Mouse (Mus musculus) limb, embryonic 13.5 days (tissue): Measurements from ENCODE around the gene Snx7. TPM values are rescaled to one million over a fixed set of nuclear protein-coding genes. Genes with fewer than 3 reads are reported as not detected.

Experiments
- ATAC-seq: fragments of 200-750 bp; cut with Nextera tagmentation; 2 replicates; pipeline ENCODE4 v1.8.0; 2017; ENCODE audit warnings: low read depth, moderate number of reproducible peaks, moderate TSS enrichment; ENCODE audit not compliant: low FRiP score
- H3K27ac ChIP-seq: fragments of 300-500 bp; sonication (generic); 2 replicates; pipeline ENCODE4 v1.5.1; 2015; ENCODE audit warnings: inconsistent platforms, mild to moderate bottlenecking, moderate library complexity
- H3K27me3 ChIP-seq: fragments of 300-500 bp; sonication (generic); 2 replicates; pipeline ENCODE4 v1.6.1; 2015; ENCODE audit warnings: mild to moderate bottlenecking, inconsistent platforms
- H3K36me3 ChIP-seq: fragments of 300-500 bp; sonication (generic); 2 replicates; pipeline ENCODE4 v1.6.1; 2015; ENCODE audit warnings: inconsistent platforms, mild to moderate bottlenecking, moderate library complexity
- H3K4me1 ChIP-seq: fragments of 300-500 bp; sonication (generic); 2 replicates; pipeline ENCODE4 v1.6.1; 2015; ENCODE audit warnings: inconsistent platforms
- H3K4me2 ChIP-seq: fragments of 300-500 bp; sonication (generic); replicated peaks from 2 replicates; pipeline ENCODE4 v1.6.1; 2015; ENCODE audit warnings: inconsistent platforms, mild to moderate bottlenecking, moderate library complexity
- H3K4me3 ChIP-seq: fragments of 300-500 bp; sonication (generic); 2 replicates; pipeline ENCODE4 v1.5.1; 2015; ENCODE audit warnings: moderate library complexity, mild to moderate bottlenecking, inconsistent platforms
- H3K9ac ChIP-seq: fragments of 300-500 bp; sonication (generic); 2 replicates; pipeline ENCODE4 v1.6.1; 2015; ENCODE audit warnings: mild to moderate bottlenecking, inconsistent platforms
- H3K9me3 ChIP-seq: fragments of 300-500 bp; sonication (generic); 2 replicates; pipeline ENCODE4 v1.6.1; 2016; ENCODE audit warnings: inconsistent platforms
- WGBS: fragments of 180-500 bp; shearing (Covaris S2); methylation state at CpG from one replicate; pipeline ENCODE4 v1.1.7; 2015; 5-methylcytosine and 5-hydroxymethylcytosine counted together
- polyA plus RNA-seq: library from polyadenylated mRNA; unstranded; fragments of >200 nt; fragmentation: Nextera tagmentation; extraction: Ambion mirVana; gene quantifications from 2 replicates; pipeline ENCODE4 v1.2.1, GENCODE M21; 2015

Gene Snx7
- polyA plus RNA-seq, 1 experiment from 2014 or later: 28.7 TPM

- 70% methylated on average over 3 of the region's 3 CpGs for WGBS
- ATAC-seq: no peak
Observed at GRCm38 (mm10) chr3:117853729-117854128, 15.0 kb downstream of the Snx7 start.

DNA sequence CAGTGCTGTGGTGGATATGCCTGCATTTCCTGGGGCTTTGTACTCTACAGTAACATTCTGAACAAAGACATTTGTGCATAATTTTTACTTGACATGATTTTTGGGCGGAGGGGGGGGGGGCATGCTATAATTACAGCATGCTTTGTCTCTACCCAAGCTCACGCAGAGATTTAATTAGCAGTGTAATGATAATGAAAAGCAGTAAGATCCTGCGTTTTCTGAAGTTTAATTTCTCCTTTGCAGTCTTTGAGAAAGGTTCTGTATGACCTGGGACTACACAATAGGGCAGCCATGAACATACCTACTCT lies 16.7 kb downstream of the Snx7 start:
- 80% methylated on average over 3 of the region's 3 CpGs for WGBS
- Histone ChIP-seq H3K27ac (no peak overlapping the region), H3K4me1 (no peaks in the 10 kb centered on the region), H3K9ac (no peak overlapping the region), H3K27me3 (no peaks in the 10 kb centered on the region), H3K36me3 (no peaks in the 10 kb centered on the region), H3K9me3 (no peaks in the 10 kb centered on the region), H3K4me3 (no peak overlapping the region), H3K4me2 (no peak overlapping the region)
- ATAC-seq: no peak

More at GRCm38 (mm10) chr3:117853729-117854128, 15.0 kb downstream of the Snx7 start:
- Histone ChIP-seq H3K4me1 (no peaks in the 10 kb centered on the region), H3K27ac (no peak overlapping the region), H3K4me3 (no peak overlapping the region), H3K27me3 (no peaks in the 10 kb centered on the region), H3K4me2 (no peak overlapping the region), H3K36me3 (no peaks in the 10 kb centered on the region), H3K9ac (no peak overlapping the region), H3K9me3 (no peaks in the 10 kb centered on the region)

GRCm38 (mm10) chr3:117851278-117852053 lies 17.3 kb downstream of the Snx7 start:
- Histone ChIP-seq H3K9ac (no peak overlapping the region), H3K36me3 (no peaks in the 10 kb centered on the region), H3K9me3 (no peaks in the 10 kb centered on the region), H3K4me3 (no peak overlapping the region), H3K27me3 (no peaks in the 10 kb centered on the region), H3K4me1 (no peaks in the 10 kb centered on the region), H3K27ac (no peak overlapping the region), H3K4me2 (no peak overlapping the region)
- WGBS: 93% methylated on average over 18 of the region's 18 CpGs
- no peak for ATAC-seq

GRCm38 (mm10) chr3:117848866-117849265 lies 19.9 kb downstream of the Snx7 start:
- 67% methylated on average over 6 of the region's 6 CpGs for WGBS
- Histone ChIP-seq H3K4me2 (no peak overlapping the region), H3K9ac (no peak overlapping the region), H3K36me3 (peaks cover 6% of the 10 kb centered on the region; the same call in 1 of the 2 replicates), H3K4me3 (no peak overlapping the region), H3K9me3 (no peaks in the 10 kb centered on the region), H3K4me1 (no peaks in the 10 kb centered on the region), H3K27ac (no peak overlapping the region), H3K27me3 (no peaks in the 10 kb centered on the region)
- ATAC-seq: no peak

DNA sequence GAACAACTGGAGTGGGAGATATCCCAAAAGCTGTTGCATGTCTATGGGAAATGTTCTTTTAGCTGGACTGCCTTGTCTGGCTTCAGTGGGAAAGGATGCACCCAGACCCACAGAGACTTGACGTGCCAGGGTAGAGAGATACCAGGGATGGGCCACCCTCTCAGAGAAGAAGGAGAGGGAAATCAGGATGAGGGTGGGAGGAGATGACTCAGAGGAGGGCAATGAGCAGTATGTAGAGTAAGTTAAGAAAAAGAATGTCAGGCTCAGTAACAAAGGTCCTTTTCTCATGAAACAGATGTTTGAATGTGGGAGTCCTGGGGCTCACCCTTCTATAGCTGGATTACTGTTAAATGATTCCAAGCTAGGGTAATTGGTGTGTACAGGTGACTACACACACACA lies 26.1 kb downstream of the Snx7 start:
- 95% methylated on average over 1 of the region's 1 CpGs for WGBS
- Histone ChIP-seq H3K4me2 (no peak overlapping the region), H3K36me3 (peaks cover 6% of the 10 kb centered on the region; the same call in 1 of the 2 replicates), H3K27me3 (no peaks in the 10 kb centered on the region), H3K4me1 (no peaks in the 10 kb centered on the region), H3K9ac (no peak overlapping the region), H3K9me3 (no peaks in the 10 kb centered on the region), H3K27ac (no peak overlapping the region), H3K4me3 (no peak overlapping the region)
- ATAC-seq: no peak

GRCm38 (mm10) chr3:117839867-117840545 lies 28.7 kb downstream of the Snx7 start:
- Histone ChIP-seq H3K4me1 (no peaks in the 10 kb centered on the region), H3K9ac (no peak overlapping the region), H3K4me3 (no peak overlapping the region), H3K4me2 (no peak overlapping the region), H3K36me3 (peaks cover 13% of the 10 kb centered on the region), H3K9me3 (no peaks in the 10 kb centered on the region), H3K27me3 (no peaks in the 10 kb centered on the region), H3K27ac (no peak overlapping the region)
- 82% methylated on average over 12 of the region's 12 CpGs for WGBS
- no peak for ATAC-seq

GRCm38 (mm10) chr3:117838020-117838419 lies 30.7 kb downstream of the Snx7 start:
- WGBS: 38% methylated on average over 3 of the region's 3 CpGs
- no peaks in the 10 kb centered on the region for H3K9me3 ChIP-seq
- no peak overlapping the region for H3K4me2 ChIP-seq
- no peak overlapping the region for H3K27ac ChIP-seq
- no peak overlapping the region for H3K9ac ChIP-seq
- no peaks in the 10 kb centered on the region for H3K27me3 ChIP-seq
- H3K36me3 ChIP-seq: peaks cover 12% of the 10 kb centered on the region
- no peak for ATAC-seq
- no peak overlapping the region for H3K4me3 ChIP-seq
- H3K4me1 ChIP-seq: no peaks in the 10 kb centered on the region

DNA sequence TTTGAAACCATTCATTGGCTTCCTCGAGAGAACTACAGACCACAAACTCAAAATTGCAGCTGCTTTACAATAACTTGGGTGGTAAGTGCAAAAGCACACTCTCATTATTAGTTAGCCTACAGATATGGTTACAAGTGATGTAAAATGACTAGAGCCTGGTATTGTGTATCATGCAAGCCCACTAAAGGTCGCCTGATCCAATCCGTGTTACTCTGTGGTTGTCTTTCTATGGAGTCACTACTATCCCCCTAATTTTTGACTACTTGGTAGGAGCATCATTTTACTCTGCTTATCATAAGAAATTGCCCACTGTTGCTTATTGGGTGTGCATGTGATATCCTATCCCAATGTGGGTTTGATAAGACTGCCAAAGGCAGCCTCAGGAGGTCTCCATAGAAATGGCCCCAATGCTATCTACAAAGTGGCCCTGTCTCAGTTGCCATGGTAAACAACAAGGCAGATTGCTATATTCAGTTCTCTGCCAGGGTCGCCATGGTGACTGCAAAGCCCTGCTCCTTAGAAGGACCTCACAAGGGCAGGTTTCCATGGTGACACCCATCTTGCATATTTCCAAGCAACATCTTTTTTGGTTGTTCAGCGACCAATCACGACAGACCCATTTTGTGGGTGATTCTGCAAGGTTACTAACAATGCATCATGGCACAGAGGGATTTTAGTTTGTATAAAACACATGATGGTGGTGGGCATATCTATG lies 42.1 kb downstream of the Snx7 start:
- H3K27ac ChIP-seq: no peak overlapping the region
- no peaks in the 10 kb centered on the region for H3K36me3 ChIP-seq
- ATAC-seq: no peak
- no peak overlapping the region for H3K4me3 ChIP-seq
- 84% methylated on average over 6 of the region's 6 CpGs for WGBS
- H3K9ac ChIP-seq: no peak overlapping the region
- H3K27me3 ChIP-seq: no peaks in the 10 kb centered on the region
- H3K4me2 ChIP-seq: no peak overlapping the region
- H3K9me3 ChIP-seq: no peaks in the 10 kb centered on the region
- no peaks in the 10 kb centered on the region for H3K4me1 ChIP-seq

DNA sequence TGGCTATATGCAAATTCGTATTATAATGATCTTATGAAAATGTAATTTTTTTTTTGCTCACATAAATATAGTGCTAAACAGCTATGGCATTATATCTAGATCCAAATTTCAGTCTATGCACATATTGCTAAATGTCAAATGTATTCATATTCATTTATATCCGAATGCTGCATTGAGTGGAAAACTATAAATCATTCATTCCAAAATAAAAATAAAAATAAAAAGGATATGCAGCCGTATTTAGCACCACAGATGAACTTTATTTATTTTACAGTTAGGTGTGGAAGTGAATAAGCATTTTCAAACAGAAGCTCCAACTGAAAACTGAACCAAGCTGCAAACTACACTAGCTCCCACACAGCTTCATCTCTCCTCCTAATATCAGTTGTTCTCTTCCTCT lies 45.5 kb downstream of the Snx7 start:
- Histone ChIP-seq H3K36me3 (no peaks in the 10 kb centered on the region), H3K27me3 (no peaks in the 10 kb centered on the region), H3K9me3 (no peaks in the 10 kb centered on the region), H3K4me1 (no peaks in the 10 kb centered on the region), H3K27ac (no peak overlapping the region), H3K4me3 (no peak overlapping the region), H3K9ac (no peak overlapping the region), H3K4me2 (no peak overlapping the region)
- 92% methylated on average over 3 of the region's 3 CpGs for WGBS
- no peak for ATAC-seq

DNA sequence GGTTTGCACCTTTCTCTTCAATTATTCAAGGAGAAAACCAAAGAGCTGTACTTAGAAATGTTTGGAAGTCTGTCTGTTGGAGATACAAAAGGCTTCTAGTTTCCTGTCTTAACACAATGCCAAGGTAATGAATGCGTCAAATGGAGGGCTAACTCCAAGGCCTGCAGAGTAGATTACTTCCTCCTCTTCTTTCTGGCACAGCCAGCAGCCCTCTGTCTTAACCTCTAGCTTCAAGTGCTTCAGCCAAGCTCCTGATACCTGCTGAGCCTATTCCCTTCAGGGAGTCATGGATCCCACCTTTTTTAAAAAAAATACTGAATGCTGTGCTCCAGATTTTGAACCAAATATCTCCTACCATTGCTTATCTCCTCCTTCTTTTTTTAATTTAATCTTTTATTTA lies 51.1 kb downstream of the Snx7 start:
- H3K4me1 ChIP-seq: no peaks in the 10 kb centered on the region
- no peaks in the 10 kb centered on the region for H3K36me3 ChIP-seq
- H3K4me3 ChIP-seq: no peak overlapping the region
- H3K4me2 ChIP-seq: no peak overlapping the region
- no peak overlapping the region for H3K27ac ChIP-seq
- H3K27me3 ChIP-seq: no peaks in the 10 kb centered on the region
- no peak overlapping the region for H3K9ac ChIP-seq
- H3K9me3 ChIP-seq: no peaks in the 10 kb centered on the region
- no peak for ATAC-seq
- 90% methylated on average over 1 of the region's 1 CpGs for WGBS

- 87% methylated on average over 2 of the region's 2 CpGs for WGBS
- Histone ChIP-seq H3K27me3 (no peaks in the 10 kb centered on the region), H3K27ac (no peak overlapping the region), H3K9me3 (no peaks in the 10 kb centered on the region), H3K4me3 (no peak overlapping the region), H3K9ac (no peak overlapping the region), H3K4me2 (no peak overlapping the region), H3K36me3 (peaks cover 7% of the 10 kb centered on the region; the same call in 1 of the 2 replicates), H3K4me1 (no peaks in the 10 kb centered on the region)
- no peak for ATAC-seq
Observed at GRCm38 (mm10) chr3:117814218-117814617, 54.5 kb downstream of the Snx7 start.

DNA sequence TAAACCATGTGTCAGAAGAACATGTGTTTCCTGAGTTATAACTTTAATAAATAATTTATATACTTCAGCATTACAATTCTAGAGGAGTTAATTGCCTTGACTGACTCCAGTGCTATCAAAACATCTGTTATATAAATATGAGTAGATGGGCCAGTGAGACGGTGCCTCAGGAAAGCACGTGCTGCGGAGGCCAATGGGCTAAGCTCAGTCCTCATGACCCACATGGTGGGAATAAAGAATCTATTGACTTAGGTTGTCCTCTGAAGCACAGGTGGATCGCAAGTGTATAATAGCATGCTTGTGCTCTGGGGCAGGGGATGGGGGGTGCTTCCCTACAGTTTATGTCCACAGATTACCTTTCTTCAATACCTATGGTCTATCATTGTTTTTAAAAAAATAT lies 56.6 kb downstream of the Snx7 start:
- H3K4me3 ChIP-seq: no peak overlapping the region
- H3K27me3 ChIP-seq: no peaks in the 10 kb centered on the region
- H3K27ac ChIP-seq: no peak overlapping the region
- no peak overlapping the region for H3K9ac ChIP-seq
- no peaks in the 10 kb centered on the region for H3K4me1 ChIP-seq
- ATAC-seq: 0 out of 2 replicates have a peak, but pooled peaks have one; percentile 62
- WGBS: 53% methylated on average over 4 of the region's 4 CpGs
- H3K4me2 ChIP-seq: no peak overlapping the region
- peaks cover 7% of the 10 kb centered on the region; the same call in 1 of the 2 replicates for H3K36me3 ChIP-seq
- H3K9me3 ChIP-seq: no peaks in the 10 kb centered on the region
